Mouse (Mus musculus) kidney, postnatal 36 days (tissue): Measurements from ENCODE around the gene Eya2.
A peak's percentile ranks its signal among the peaks of the same experiment; 100 is the strongest.

Source experiments
- DNase-seq, 2 experiments: peaks; one replicate each; pipeline ENCODE4 v3.0.0; 2021 to 2022; ENCODE audit warnings: mixed read lengths in 2 of 2

Gene Eya2

DNA sequence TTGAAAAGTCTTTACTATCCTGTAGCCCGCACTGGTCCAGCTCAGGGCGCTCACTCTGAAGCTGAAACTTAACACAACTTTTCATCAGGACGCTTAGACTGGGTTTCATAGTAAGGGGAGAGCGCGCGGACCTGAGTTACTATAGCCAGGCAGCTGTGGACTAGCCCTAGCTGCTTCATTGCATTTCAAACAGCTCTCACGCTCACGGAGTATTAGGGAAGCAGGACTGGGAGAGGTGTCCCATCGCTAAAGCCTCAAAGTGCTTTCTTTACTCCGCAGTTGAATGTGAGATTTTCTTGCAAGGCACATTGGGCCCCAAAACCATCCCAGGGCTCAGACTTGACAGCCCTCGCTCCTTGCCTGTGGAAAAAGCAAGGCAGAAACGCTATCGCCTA is 841 bp downstream of the Eya2 start:
- DNase-seq: peak in 1 of 2 experiments; percentile 6

DNA sequence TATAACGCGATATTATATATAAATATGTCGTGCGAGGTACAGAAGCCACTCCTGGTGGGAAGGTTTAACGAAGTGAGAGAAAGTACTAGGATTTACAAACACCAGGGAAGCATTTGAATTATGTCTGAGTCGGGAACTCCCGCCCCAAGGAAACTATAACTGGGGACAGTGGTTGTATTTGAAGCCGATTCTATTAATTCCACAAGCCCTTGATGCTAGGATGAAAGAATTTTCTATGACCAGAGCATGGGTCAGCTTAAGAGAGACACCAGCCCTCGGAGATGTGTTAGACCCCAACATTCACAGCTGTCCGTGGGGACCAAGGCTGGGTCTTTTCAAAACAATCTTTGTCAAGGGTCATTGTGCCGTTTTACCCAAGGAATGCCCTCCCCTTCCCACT is 1.3 kb downstream of the Eya2 start:
- DNase-seq: no peak

DNA sequence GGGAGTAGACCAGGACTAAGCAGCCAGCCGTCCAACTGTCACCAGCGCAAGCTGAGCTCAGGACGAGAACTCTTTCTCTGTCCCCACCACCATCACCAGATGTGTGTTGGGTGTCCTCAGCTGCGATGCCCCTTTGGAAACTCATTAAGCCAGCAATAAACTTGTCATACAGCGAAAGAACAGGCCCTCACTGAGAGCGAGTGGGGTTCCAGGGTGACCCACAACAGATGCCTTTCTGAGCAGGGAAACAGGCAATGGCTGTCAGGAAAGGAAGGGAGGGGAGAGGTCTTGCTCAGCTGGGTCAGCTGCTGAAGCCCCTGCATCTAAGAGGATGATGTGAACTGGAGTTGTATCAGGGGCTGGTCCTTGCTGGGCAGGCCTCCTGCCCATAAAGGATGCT is 2.7 kb downstream of the Eya2 start:
- DNase-seq: no peak

DNA sequence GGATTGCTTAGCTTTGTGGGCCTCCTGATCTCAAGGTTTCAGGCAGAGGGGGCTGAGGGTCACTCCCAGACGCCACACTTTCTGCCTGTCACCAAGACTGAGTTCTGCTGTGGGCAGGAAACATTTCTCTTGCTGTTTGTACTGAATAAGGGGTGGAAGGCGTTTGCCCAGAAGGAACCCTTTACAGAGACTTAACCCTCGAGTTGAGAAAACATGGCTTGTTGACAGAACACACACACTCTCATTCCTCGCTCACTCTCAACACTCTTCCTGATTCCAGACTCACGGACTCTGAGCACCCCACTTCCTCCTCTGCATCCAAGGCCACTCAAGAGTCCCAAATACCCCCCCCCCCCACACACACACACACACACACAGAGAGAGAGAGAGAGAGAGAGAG is 3.3 kb downstream of the Eya2 start:
- DNase-seq: peak in 1 of 2 experiments; percentile 15

DNA sequence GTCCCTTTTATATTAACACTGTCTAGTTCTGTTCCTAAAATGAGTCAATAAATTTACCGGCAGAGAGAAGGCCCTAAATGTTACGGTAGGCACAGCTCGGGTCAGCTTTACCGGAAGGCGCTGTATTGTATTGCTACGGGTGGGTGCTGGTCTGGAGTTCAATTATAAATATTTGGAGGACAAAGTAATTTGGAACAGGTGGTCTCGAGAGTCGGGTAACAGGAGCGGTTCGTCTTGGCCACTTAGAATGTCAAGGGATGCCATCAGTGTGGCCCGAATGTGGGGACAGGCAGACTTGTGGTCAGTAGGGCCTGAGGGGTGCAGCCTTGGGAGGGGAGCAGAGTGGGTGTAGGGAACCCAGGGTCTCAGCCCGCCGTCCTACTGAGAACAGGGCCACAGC is 4.7 kb downstream of the Eya2 start:
- no peak for DNase-seq

DNA sequence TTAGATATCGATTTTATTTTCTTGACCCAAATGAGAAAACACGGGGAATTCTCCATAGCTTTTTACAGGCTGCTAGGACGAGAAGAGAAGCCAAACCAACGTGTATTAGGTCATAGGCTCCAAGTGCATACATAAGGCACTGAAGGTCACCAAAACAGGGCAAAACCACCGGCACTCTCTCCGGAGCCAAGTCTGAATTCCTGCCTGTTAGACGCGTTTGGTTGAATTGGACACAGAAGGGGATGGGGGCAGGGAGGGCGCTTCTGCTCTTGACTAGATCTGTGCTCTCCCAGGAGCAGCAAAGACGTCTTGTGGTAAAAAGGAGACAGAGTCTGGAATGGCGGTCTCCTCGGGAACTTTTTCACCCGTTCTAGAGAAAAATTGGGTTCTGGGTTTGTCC is 6.1 kb downstream of the Eya2 start:
- no peak for DNase-seq

DNA sequence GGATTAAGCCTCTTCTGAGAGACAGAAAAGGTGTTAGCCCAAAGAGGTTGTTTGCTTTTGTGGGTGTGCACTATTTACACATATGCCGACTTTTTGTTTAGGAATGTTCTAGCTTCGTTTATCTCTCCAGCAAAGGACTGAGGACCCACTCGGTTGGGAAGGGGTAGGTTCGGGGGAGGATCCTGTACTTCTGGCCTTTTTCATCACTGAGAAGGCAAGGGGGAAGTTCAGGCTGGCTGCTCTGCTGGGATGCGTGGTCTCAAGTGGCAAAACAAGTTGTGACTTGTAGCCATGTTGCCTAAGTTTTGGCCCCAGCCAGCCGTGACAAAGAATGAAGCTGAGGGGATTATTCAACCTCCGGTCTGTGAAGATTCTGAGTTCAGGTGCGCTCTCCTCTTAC is 6.8 kb downstream of the Eya2 start:
- DNase-seq: no peak

DNA sequence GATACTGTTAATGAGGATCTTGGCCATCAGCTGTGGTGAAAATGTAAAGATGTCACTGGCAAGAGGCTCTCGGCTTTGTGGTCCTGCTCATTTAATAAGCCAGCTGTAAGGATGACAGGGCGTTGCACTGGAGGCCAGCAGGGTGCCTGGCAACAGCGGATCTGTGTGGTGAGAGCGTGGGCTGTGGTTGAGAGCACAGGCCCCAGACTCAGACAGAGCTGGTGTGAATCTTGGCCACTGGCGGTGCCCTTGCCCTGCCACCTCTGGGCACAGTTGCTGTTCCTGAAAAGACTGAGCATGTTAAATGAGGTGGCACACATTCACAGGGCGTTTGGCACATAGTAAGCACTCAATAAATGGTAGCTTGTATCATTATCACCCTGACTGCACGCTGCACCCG is 8.9 kb downstream of the Eya2 start:
- DNase-seq: no peak

DNA sequence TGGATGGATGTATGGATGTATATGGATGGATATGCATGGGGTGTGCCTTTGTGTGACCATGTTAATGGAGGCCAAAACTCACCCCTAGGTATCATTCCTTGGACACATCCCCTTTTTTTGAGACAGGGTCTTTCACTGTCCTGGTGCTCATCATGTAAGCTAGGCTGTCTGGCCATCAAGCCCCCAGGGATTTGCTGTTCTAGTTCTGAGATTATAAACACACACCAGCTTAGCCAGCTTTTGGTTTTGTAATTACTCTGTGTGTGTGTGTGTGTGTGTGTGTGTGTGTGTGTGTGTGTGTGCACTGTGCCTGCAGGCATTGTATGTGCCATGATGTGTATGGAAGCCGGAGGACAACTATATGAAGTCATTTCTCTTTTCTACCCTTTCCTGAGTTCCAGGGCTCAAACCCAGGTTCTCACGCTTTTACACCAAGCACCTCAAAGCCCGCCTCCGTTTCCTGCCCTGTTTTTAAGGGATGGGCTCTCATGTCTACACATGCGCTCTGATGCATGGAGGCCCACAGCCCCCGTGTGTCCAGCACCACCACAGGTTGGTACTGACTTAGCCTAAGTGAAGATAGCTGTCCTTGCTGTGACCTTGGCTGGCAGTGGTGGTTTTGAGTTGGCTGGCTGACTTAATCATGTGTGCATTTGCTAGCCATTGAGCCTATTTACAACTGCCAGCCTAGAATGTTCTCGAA is 16.9 kb downstream of the Eya2 start:
- DNase-seq: no peak

DNA sequence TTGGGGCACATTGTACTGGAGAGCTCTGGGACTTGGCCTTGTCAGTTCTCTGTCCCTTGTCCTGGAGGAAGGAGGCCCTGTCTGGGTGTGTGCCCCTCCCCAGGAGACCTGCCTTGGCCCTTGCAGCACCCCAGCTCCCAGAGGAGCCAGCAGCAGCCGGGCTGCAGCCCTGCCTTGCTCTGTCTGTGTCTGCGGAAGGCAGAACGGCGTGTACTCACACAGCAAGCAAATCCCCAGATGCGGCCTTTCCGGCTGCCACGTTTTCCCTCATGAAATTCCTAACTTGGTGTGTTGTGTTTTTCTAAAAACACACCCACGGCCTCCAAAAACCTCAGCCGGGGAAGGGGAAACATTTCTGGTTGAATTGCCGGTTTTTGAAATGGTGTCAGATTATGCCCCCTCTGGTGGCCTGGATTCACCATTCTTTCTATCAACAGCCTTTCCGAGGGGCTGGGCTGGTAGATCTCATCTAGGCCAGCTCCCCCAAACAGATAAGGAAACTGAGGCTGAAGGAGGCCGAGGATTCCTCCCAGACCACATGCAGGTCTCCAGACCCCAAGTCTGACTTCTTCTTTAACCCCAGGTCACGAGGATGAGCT is 19.0 kb downstream of the Eya2 start:
- DNase-seq: peak; percentile 24 to 61

DNA sequence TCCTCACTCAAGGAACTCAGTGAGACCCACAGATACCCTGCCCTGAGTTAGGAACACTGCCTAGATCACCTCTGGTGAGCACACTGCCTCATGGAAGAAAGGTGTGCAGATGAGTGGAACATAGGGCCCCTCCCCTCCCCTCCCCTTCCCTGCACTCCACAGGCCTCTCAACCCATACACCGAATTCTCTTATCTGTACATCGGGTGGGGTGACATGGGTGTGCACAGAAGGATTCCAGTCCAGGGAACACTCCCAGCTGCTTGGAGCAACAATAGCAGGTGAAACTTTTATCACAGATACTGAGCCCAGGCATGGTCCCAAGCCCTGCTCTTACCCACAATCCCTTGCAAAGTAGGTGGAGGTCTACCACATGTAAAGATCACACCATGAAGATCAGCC is 26.7 kb downstream of the Eya2 start:
- no peak for DNase-seq

DNA sequence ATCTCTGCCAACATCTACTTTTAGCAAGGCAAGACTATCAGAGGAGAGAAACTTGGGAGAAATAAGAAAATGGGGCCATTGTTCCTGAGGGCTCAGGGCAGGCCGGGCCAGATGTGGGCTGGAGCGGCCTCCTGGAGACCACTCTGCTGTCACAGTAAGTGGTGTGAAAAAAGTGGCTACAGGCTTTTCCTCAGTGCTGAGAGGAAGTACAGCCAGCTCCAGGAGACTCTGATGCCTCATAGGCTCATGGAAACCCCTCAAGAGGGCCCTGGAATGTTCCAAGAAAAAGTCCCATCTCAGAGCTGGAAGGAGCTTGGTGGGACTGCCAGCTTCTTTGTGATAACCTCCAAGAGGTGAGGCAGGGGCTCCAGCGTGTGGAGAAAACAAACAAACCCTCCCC is 27.8 kb downstream of the Eya2 start:
- DNase-seq: no peak

DNA sequence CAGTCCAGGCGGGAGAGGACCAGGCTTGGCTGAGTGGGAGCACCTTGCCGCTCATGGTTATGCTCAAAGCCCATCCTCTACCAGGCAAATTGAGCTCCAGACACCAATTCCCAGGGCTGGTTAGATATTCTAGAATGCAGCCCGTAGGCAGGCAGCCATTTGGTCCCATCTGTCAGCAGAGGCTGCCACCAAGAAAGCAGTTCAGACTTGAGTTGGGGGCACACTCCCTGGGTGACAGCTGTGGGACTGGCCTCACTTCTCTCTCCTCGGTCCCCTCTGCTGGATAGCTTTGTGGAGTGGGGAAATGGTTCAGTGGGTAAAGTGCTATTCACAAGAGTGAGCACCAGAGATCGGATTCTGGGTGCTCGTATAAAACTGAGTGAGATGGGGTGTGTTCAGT is 32.0 kb downstream of the Eya2 start:
- DNase-seq: no peak

DNA sequence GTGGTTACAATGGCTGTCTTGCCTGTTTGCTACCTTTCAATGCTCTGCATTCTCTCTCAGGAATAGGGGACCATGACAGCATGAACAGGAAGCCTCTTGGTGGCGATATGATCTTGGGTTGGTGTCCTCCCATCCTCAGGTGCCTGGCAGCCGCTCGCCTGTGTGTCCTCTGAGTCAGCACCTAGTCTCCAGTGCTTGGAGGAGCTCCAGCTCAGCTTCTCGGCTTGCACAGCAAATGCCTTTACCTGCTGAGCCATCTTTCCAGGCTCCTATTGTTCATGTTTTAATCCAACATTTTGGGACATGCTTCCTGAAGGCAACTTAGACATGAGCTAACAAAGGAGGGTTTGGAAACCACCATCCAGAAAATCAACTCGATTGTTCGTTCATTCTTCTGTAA is 33.1 kb downstream of the Eya2 start:
- peak in 1 of 2 experiments; percentile 33 for DNase-seq

DNA sequence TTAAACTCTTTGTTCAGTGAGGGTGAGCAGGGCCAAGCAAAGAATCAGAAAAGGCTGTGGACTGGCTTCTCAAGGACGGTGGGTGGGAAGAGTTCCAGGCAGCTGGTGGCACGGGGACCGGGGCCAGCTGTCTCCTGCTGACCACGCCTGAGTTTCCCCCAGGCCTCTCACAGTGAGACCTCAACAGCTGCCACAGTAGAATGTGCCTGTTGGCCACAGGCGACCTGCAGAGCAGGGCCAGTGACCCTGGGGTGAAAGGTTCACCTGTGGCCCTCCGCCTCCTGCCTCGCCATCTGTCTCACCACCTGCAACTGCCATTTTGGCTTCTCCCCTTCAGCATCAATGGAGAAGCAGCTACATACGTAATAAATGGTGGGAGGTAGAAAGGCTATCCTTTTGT is 35.1 kb downstream of the Eya2 start:
- no peak for DNase-seq

DNA sequence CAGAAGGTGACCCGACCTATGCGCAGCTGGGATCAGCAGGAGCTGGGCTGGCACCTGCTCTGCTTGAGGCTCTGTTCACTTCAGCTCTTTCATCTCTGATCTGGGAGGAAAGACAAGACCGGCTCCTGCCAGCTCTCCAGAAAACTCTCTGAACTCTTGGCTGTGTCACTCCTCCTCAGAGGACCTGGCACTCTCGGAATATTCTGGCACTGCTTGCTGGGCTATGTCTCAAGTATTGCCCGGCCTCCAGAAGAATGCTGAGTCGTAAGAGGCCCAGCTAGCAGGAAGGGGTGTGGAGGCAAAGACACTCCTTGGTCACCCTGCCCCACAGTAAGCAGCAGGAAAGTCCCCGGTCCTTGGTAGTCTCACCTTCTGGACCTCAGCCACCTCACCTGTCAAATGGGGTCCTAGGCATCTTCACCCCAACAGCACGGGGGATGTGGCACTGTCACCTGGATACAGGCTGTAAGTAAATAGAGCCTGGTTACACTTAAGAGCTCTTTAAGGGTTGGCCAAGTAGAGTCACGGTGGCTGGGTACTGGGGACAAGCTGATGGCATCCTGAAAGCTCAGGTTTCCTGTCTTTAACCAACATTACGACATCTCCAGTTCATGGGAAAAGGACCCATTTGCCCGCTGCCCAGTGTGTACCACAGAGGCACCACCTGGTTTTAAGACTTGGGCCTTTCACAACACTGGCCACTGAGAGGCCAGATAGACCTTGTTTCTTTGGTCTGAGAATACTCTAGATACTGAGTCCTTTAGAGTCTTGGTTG is 38.4 kb downstream of the Eya2 start:
- DNase-seq: no peak

DNA sequence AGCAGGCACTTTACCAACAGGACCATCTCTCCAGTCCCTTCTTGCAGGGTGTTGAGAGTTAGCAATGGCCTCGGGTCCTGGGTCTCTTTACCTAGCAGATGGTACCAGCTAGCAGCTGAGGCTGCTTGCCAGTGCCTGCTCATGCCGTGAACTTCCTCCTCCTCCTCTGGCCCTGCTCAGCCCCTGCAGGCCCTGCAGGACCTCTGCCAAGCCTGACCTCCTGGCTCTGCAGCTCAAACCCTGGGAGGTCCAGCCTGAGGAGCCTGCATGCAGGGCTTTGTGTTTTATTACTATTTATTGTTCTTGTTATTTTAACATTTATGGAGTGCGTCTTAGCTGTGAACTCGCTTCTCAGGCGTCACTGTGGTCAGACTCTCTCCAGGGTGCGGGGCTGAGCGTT is 39.6 kb downstream of the Eya2 start:
- DNase-seq: no peak

DNA sequence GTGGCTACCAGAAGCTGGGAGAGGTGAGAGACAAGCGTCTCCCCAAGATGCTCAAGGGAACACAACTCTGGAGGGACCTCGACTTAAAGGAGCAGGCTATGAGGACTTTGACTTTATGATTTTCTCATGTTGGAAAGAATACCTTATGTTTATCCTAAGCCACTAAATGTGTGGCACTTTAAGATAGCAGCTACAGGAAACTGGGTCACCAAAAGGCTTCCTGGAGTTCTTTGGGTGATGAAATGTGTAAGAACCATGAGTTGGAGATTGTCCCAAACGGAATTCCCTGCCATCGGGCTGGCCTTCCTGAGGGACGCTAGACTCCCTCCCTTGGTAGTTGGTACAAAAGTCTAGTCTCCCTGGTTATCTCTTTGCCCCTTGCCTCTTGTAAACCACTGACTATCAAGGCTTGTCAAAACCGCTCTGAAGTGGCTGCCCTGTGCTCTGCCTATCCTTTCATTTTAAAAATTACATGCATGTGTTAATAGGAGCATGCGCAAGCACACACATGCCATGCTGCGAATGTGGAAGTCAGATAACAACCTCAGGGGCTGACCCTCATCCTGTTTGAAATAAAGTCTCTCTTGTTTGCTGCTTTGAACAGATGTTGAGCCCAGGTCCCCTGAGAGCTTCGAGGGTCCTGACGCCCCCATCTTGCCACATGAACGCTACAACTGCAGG is 44.4 kb downstream of the Eya2 start:
- no peak for DNase-seq

DNA sequence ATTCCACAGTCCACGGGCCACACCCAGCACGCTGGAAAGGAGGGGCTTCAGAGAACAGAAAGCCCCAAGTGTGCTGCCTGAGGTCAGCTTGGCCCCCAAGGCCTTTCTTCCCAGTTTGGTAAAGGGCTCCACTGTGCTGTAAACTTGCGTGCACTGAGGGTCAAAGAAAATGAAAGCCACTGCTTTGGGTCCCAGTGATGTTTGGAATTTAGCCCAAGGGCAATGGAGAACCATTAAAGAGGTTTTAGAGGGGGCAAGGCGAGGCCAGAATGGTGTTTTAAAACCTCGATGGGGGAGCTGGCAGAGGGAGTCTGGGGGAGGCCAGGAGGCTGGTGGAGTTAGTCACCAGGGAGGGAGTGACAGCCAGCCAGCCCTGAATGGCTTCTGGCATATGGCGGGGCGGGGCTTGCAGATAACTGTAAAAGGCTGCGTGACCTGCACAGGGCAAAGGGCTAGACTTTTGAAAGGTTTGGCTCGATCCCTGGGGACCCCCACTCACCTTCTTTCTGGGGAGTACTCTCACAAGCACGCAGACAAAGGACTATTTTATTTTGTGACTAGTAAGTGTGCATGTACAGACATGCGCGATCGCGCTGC is 47.2 kb downstream of the Eya2 start:
- no peak for DNase-seq

DNA sequence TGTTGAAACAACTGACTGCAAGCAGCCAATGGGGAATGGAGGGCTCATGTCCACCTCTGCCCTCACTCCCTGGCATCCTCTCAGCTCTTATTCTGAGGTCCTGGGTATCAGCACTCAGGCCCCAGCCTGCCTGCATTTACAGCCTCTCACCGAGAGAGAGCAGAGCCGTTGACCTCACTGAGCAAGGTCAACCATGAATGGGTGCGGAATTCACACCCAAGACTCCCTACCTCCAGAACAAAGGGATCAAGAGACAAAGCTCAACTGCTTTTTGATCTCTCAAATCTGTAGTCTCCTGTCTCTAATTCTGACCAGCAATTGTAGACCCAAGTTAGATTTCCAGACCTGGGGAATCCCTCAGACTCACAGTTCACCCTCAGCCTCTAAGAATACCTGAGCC is 48.8 kb downstream of the Eya2 start:
- DNase-seq: no peak

DNA sequence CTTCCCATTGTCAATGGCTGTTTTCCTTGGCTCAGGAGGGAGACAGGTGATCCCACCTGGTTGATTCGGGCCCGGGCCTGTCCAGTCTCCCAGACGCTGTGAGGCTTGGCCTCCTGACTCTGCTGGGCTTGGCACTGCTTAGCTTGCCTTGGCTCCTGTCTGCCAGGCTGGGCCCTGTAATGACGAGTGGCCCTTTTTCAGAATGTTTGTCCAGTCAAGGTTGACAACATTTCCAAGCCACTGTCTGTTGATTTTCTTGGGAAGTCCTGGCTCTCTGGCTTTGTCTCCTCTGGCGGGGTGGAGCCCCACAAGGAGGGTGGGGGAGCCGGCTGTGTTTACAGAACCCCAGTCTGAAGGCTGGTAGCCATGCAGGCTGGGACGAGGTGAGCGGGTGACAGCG is 49.2 kb downstream of the Eya2 start:
- no peak for DNase-seq

DNA sequence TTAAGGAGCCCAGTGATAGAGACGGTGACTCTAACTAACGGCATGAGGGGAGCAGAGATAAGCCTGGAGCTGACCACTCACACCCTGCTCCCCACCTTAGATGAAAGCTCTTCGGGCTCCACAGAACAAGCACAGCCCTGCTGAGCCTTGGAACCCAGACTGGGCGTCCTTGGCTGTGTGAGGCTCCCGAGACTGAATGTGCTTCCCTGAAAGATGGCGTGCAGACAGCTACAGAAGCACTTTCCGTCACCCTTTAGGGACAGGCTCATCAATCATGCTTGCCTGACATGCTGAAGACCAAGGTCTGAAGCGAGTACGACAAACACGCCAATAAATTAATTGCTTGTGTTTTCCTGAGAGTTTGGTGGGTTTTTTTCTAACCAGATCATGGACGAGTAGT is 56.2 kb downstream of the Eya2 start:
- no peak for DNase-seq

DNA sequence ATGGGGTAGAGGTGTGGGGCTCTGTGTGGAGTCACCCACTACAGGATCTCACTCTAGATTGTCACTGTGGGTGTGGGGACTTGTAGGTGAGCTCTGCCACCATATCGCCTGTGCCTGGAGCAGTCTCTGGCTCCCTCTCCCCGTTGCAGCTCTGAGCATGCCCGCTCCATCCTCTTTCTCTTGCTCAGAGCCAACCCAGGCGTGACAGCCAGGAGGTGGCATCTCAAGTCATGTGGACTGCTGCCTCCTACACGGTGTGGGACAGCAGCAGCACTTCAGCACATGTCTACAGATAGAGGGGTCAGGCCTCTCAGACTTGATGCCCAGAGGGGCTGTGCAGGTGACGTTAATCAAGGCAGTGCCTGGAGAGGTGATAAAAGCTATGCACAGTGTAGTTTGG is 57.4 kb downstream of the Eya2 start:
- DNase-seq: no peak
